Mouse (Mus musculus): ENCODE results near the gene Igsf11. TPM values are rescaled to one million over a fixed set of nuclear protein-coding genes. Genes with fewer than 3 reads are reported as not detected.
"Not testable (repeated sequence)": the region's sequence is repeated elsewhere in the genome, so short reads cannot be mapped to it uniquely, and the experiment has no call there.

Igsf11 gene
- polyA plus RNA-seq, 1 experiment from 2014 or later: 0.19 TPM

DNA sequence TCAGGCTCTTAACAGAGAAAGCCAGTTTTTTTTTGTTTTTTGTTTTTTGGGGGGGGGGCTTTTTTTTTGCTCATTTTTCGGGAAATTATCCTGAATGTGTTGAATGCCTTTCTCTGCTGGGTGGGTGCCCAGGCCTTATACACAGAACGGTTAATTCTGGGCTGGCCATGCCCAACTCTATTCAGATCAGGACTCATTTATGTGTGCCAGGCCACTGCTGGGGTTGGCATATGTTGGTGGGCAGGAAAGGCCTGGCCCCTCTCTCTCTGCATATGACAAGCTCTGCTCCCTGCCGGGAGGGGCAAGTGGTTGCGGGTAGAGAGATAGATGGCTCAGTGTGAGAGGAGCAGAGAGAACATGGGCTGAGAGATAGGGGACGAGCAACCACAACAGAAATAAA is 62.8 kb downstream of the Igsf11 start:
- no peaks in the 10 kb centered on the region for H3K36me3 ChIP-seq
- no peaks in the 10 kb centered on the region for H3K27me3 ChIP-seq
- no peak overlapping the region for H3K9ac ChIP-seq
- H3K4me2 ChIP-seq: no peak overlapping the region
- 61% methylated on average over 5 of the region's 5 CpGs for WGBS
- H3K4me3 ChIP-seq: no peak overlapping the region
- H3K4me1 ChIP-seq (replicated peaks): peaks cover 3% of the 10 kb centered on the region; the same call in 1 of the 2 replicates
- ATAC-seq (replicated peaks; ENCODE audit: insufficient number of reproducible peaks, insufficient read depth, low FRiP score, low read depth): no peak
- H3K9me3 ChIP-seq (replicated peaks): no peaks in the 10 kb centered on the region
- no peak overlapping the region for H3K27ac ChIP-seq

DNA sequence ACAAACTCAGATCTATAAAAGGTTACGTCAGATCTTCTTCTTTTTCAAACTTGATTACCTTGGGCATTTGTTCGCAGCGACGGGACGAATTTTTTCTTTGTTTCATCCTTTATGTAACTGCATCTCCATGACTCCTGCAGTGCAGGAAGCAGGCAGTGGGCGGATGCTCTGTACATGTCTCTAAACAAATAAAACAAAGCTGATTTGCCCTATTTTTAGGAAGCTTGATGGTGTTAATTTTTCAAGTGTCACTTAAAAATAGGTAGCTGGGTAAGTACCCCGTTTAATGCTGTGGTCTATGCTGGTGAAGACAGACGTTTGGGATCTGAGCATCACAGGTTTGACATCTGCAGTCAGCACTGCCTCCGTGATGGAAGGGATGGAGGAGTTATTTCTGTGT is 66.3 kb downstream of the Igsf11 start:
- Histone ChIP-seq H3K4me1 (replicated peaks) (peaks cover 3% of the 10 kb centered on the region; the same call in 1 of the 2 replicates), H3K9me3 (replicated peaks) (no peaks in the 10 kb centered on the region), H3K27me3 (no peaks in the 10 kb centered on the region), H3K9ac (no peak overlapping the region), H3K27ac (no peak overlapping the region), H3K4me2 (no peak overlapping the region), H3K4me3 (no peak overlapping the region), H3K36me3 (no peaks in the 10 kb centered on the region)
- WGBS: 60% methylated on average over 9 of the region's 9 CpGs
- ATAC-seq (replicated peaks; ENCODE audit: insufficient number of reproducible peaks, insufficient read depth, low FRiP score, low read depth): no peak

- H3K36me3 ChIP-seq: no peaks in the 10 kb centered on the region
- no peak for ATAC-seq (replicated peaks; ENCODE audit: insufficient number of reproducible peaks, insufficient read depth, low FRiP score, low read depth)
- H3K9me3 ChIP-seq (replicated peaks): no peaks in the 10 kb centered on the region
- no peak overlapping the region for H3K4me2 ChIP-seq
- H3K27ac ChIP-seq: no peak overlapping the region
- WGBS: 64% methylated on average over 8 of the region's 8 CpGs
- no peaks in the 10 kb centered on the region for H3K4me1 ChIP-seq (replicated peaks)
- H3K4me3 ChIP-seq: no peak overlapping the region
- no peak overlapping the region for H3K9ac ChIP-seq
- H3K27me3 ChIP-seq: no peaks in the 10 kb centered on the region
These were observed 68.1 kb downstream of the Igsf11 start for GRCm38 (mm10) chr16:38960550-38960949.

DNA sequence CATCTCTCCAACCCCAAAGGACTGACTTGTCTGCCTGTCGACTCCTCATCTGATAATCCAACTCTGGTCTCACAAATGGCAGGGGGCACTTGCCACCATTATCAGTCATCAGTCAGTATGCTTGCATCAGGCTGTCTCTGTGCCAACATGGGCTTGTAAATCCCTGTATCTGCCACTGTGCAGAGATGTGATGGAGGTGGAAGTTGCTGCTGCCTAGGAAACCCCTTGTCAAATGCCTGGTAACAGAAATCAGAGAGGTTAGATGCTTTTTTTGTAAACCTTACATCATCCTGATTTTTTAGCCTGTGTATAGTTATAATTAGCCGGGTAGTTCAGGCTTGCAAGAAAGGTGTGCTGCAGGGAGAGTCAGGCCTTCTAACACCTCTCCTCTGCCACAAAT is 69.4 kb downstream of the Igsf11 start:
- no peak overlapping the region for H3K4me3 ChIP-seq
- no peaks in the 10 kb centered on the region for H3K9me3 ChIP-seq (replicated peaks)
- no peaks in the 10 kb centered on the region for H3K36me3 ChIP-seq
- ATAC-seq (replicated peaks; ENCODE audit: insufficient number of reproducible peaks, insufficient read depth, low FRiP score, low read depth): no peak
- H3K4me1 ChIP-seq (replicated peaks): no peaks in the 10 kb centered on the region
- 69% methylated on average over 2 of the region's 2 CpGs for WGBS
- H3K27me3 ChIP-seq: no peaks in the 10 kb centered on the region
- no peak overlapping the region for H3K9ac ChIP-seq
- no peak overlapping the region for H3K27ac ChIP-seq
- H3K4me2 ChIP-seq: no peak overlapping the region

- no peak for ATAC-seq (replicated peaks; ENCODE audit: insufficient number of reproducible peaks, insufficient read depth, low FRiP score, low read depth)
- H3K4me2 ChIP-seq: no peak overlapping the region
- no peaks in the 10 kb centered on the region for H3K4me1 ChIP-seq (replicated peaks)
- 67% methylated on average over 9 of the region's 9 CpGs for WGBS
- no peak overlapping the region for H3K4me3 ChIP-seq
- no peak overlapping the region for H3K9ac ChIP-seq
- H3K9me3 ChIP-seq (replicated peaks): no peaks in the 10 kb centered on the region
- H3K36me3 ChIP-seq: no peaks in the 10 kb centered on the region
- H3K27me3 ChIP-seq: no peaks in the 10 kb centered on the region
- no peak overlapping the region for H3K27ac ChIP-seq
These were observed 70.2 kb downstream of the Igsf11 start for GRCm38 (mm10) chr16:38962695-38963094.

DNA sequence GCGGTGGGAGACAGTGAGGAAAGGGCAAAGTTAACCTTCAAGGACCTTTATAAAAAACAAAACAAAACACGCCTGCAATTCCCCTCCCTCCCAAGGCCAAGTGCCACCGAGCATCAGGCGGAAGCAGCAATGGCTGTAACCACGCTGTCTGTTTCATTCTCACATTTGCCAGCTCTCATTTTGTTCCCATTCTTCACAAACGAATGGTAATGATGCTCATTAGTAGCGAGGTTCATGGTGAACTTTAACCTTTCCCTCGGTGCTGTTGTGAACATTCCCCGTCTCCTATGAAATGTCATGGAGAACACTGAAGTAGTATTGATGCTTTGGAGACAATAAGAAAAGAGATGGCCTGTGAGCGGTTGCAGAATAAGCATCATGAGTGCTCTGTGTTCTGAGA is 74.6 kb downstream of the Igsf11 start:
- no peaks in the 10 kb centered on the region for H3K4me1 ChIP-seq (replicated peaks)
- no peak overlapping the region for H3K27ac ChIP-seq
- H3K4me3 ChIP-seq: no peak overlapping the region
- H3K9me3 ChIP-seq (replicated peaks): no peaks in the 10 kb centered on the region
- 84% methylated on average over 10 of the region's 10 CpGs for WGBS
- no peak overlapping the region for H3K9ac ChIP-seq
- ATAC-seq (replicated peaks; ENCODE audit: insufficient number of reproducible peaks, insufficient read depth, low FRiP score, low read depth): no peak
- no peaks in the 10 kb centered on the region for H3K27me3 ChIP-seq
- H3K4me2 ChIP-seq: no peak overlapping the region
- no peaks in the 10 kb centered on the region for H3K36me3 ChIP-seq

GRCm38 (mm10) chr16:38976151-38976550 is 83.7 kb downstream of the Igsf11 start:
- 65% methylated on average over 13 of the region's 13 CpGs for WGBS
- no peak overlapping the region for H3K27ac ChIP-seq
- H3K9ac ChIP-seq: no peak overlapping the region
- H3K36me3 ChIP-seq: no peaks in the 10 kb centered on the region
- no peak overlapping the region for H3K4me2 ChIP-seq
- no peak overlapping the region for H3K4me3 ChIP-seq
- H3K9me3 ChIP-seq (replicated peaks): no peaks in the 10 kb centered on the region
- no peak for ATAC-seq (replicated peaks; ENCODE audit: insufficient number of reproducible peaks, insufficient read depth, low FRiP score, low read depth)
- no peaks in the 10 kb centered on the region for H3K27me3 ChIP-seq
- no peaks in the 10 kb centered on the region for H3K4me1 ChIP-seq (replicated peaks)

DNA sequence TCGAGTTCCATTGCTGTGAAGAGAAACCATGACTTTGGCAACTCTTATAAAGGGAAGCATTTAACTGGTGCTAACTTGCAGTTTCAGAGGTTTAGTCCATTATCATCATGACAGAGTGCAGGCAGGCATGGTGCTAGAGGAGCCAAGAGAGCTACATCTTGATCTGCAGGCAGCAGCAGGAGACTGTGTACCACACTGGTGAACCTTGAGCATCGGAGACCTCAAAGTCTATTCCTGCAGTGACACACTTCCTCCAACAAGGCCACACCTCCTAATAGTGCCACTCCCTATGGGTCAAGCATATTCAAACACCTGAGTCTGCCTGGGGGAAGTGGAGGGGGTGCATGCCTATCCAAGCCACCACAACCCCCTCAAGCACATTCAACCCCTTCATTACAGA is 86.1 kb downstream of the Igsf11 start:
- Histone ChIP-seq H3K36me3 (no peaks in the 10 kb centered on the region), H3K27ac (no peak overlapping the region), H3K4me2 (no peak overlapping the region), H3K4me3 (no peak overlapping the region), H3K9me3 (replicated peaks) (no peaks in the 10 kb centered on the region), H3K4me1 (replicated peaks) (no peaks in the 10 kb centered on the region), H3K9ac (no peak overlapping the region), H3K27me3 (no peaks in the 10 kb centered on the region)
- ATAC-seq (replicated peaks; ENCODE audit: insufficient number of reproducible peaks, insufficient read depth, low FRiP score, low read depth): no peak
- 81% methylated on average over 2 of the region's 2 CpGs for WGBS

GRCm38 (mm10) chr16:38980546-38980945 is 88.1 kb downstream of the Igsf11 start:
- Histone ChIP-seq H3K4me2 (no peak overlapping the region), H3K27me3 (no peaks in the 10 kb centered on the region), H3K9ac (no peak overlapping the region), H3K4me1 (replicated peaks) (no peaks in the 10 kb centered on the region), H3K9me3 (replicated peaks) (no peaks in the 10 kb centered on the region), H3K36me3 (no peaks in the 10 kb centered on the region), H3K27ac (no peak overlapping the region), H3K4me3 (no peak overlapping the region)
- WGBS: 30% methylated on average over 5 of the region's 5 CpGs
- no peak for ATAC-seq (replicated peaks; ENCODE audit: insufficient number of reproducible peaks, insufficient read depth, low FRiP score, low read depth)

GRCm38 (mm10) chr16:38982051-38982450 is 89.6 kb downstream of the Igsf11 start:
- 29% methylated on average over 5 of the region's 5 CpGs for WGBS
- H3K36me3 ChIP-seq: no peaks in the 10 kb centered on the region
- no peaks in the 10 kb centered on the region for H3K4me1 ChIP-seq (replicated peaks)
- ATAC-seq (replicated peaks; ENCODE audit: insufficient number of reproducible peaks, insufficient read depth, low FRiP score, low read depth): no peak
- no peaks in the 10 kb centered on the region for H3K27me3 ChIP-seq
- H3K4me3 ChIP-seq: no peak overlapping the region
- H3K9me3 ChIP-seq (replicated peaks): no peaks in the 10 kb centered on the region
- no peak overlapping the region for H3K9ac ChIP-seq
- H3K27ac ChIP-seq: no peak overlapping the region
- H3K4me2 ChIP-seq: no peak overlapping the region

DNA sequence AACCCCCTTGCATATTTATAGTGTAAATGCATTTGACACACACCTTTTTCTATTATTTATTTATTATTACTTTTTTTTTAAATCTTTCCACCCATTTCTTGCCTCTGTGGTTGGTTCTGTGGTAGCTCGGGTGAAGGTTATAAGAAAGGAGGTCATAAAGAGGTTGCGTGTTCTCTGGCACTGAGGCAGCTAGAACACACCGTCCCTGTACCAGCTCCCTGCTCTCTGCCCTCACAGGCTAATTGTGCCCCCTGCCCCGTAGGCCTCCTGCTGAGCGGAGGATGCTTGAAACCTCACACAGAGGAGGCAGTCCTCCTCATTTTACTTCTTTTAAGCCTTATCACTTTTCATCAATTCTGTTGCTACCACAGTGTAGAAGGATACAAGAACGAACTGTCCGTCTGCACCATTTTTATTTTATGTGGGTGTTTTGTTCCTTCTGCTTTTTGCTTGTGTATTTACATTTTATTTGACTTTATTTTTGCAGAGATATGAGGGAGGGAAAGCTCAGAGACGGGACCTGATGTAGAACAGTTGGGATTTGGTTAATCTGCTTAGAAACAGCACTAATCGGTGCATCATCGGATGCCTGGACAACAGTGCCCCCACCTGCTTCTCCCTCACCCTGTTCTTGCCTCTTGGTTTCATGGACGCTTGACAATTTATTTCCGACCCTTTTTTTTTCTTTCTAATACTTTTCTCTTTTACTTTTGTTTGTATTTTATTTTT is 90.2 kb downstream of the Igsf11 start:
- H3K4me2 ChIP-seq: no peak overlapping the region
- H3K9me3 ChIP-seq (replicated peaks): no peaks in the 10 kb centered on the region
- H3K27me3 ChIP-seq: no peaks in the 10 kb centered on the region
- no peak overlapping the region for H3K9ac ChIP-seq
- no peak overlapping the region for H3K4me3 ChIP-seq
- no peaks in the 10 kb centered on the region for H3K36me3 ChIP-seq
- no peak for ATAC-seq (replicated peaks; ENCODE audit: insufficient number of reproducible peaks, insufficient read depth, low FRiP score, low read depth)
- H3K27ac ChIP-seq: no peak overlapping the region
- WGBS: 46% methylated on average over 12 of the region's 12 CpGs
- H3K4me1 ChIP-seq (replicated peaks): no peaks in the 10 kb centered on the region

- ATAC-seq (replicated peaks; ENCODE audit: insufficient number of reproducible peaks, insufficient read depth, low FRiP score, low read depth); H3K27ac ChIP-seq; H3K36me3 ChIP-seq; H3K4me1 ChIP-seq (replicated peaks); H3K4me3 ChIP-seq; H3K27me3 ChIP-seq; H3K9me3 ChIP-seq (replicated peaks); H3K4me2 ChIP-seq; H3K9ac ChIP-seq: not testable (repeated sequence)
- 68% methylated on average over 3 of the region's 3 CpGs for WGBS
These were observed 91.4 kb downstream of the Igsf11 start for GRCm38 (mm10) chr16:38983850-38984249.
